Comparison of ENCODE assay signal across 8 mouse cellular contexts in genomic region chr15:11994921-11995814, GRCm38 (mm10). TPM values are rescaled to one million over a fixed set of nuclear protein-coding genes. Genes with fewer than 3 reads are reported as not detected.
DNase-seq lines count a peak whose midpoint lies in the region; ATAC-seq lines count a peak whose summit lies in the region.

No protein-coding gene starts in this region.

- peak overlapping the region; percentile 83 for H3K4me3 ChIP-seq in embryonic facial prominence, embryonic 10.5 days
- peak overlapping the region; percentile 96 for H3K4me3 ChIP-seq in heart, embryonic 10.5 days
- H3K4me3 ChIP-seq in kidney, embryonic 14.5 days (ENCODE audit: low read length) = peak overlapping the region; percentile 100

- DNase-seq in CD4-positive, CD25-positive, alpha-beta regulatory T cell, adult 2 months (ENCODE audit: low read depth, low spot score) = peak; percentile 74
- DNase-seq in adipocyte (ENCODE audit: low spot score) = peak; percentile 57
- peak; percentile 84 for DNase-seq in embryonic facial prominence, embryonic 10.5 days (ENCODE audit: low spot score)
- DNase-seq in heart, embryonic 10.5 days (ENCODE audit: low spot score) = peak; percentile 89
- peak; percentile 65 for DNase-seq in lung, postnatal 36 days
- peak; percentile 85 for DNase-seq in retina, postnatal 1 day
- DNase-seq in left cerebral cortex, postnatal 36 days (ENCODE audit: low spot score in 2 of 2) = no peak

- H3K27ac ChIP-seq in embryonic facial prominence, embryonic 10.5 days (replicated peaks) = peak overlapping the region; percentile 94
- peak overlapping the region; percentile 97 for H3K27ac ChIP-seq in heart, embryonic 10.5 days
- peak overlapping the region; percentile 90 for H3K27ac ChIP-seq in kidney, embryonic 14.5 days (ENCODE audit: low read depth, low read length)

- under 1% methylated on average over 71 of the region's 71 CpGs for WGBS in embryonic facial prominence, embryonic 10.5 days
- 1% methylated on average over 71 of the region's 71 CpGs for WGBS in heart, embryonic 10.5 days
- WGBS in kidney, embryonic 14.5 days = under 1% methylated on average over 59 of the region's 71 CpGs

- H3K36me3 ChIP-seq in embryonic facial prominence, embryonic 10.5 days (replicated peaks) = peaks cover 34% of the 10 kb centered on the region
- H3K36me3 ChIP-seq in heart, embryonic 10.5 days = peaks cover 35% of the 10 kb centered on the region
- H3K36me3 ChIP-seq in kidney, embryonic 14.5 days (ENCODE audit: control insufficient read depth, insufficient read depth, low read length) = peaks cover 33% of the 10 kb centered on the region

- no peaks in the 10 kb centered on the region for H3K27me3 ChIP-seq in embryonic facial prominence, embryonic 10.5 days (replicated peaks; ENCODE audit: low read depth, poor library complexity, severe bottlenecking)
- no peaks in the 10 kb centered on the region for H3K27me3 ChIP-seq in heart, embryonic 10.5 days (ENCODE audit: insufficient read depth, poor library complexity, severe bottlenecking)
- no peaks in the 10 kb centered on the region for H3K27me3 ChIP-seq in kidney, embryonic 14.5 days (ENCODE audit: control insufficient read depth, insufficient read depth, low read length)

- ATAC-seq in kidney, embryonic 14.5 days (ENCODE audit: low FRiP score, low TSS enrichment) = peak; percentile 87

- intact Hi-C loops in left cerebral cortex, postnatal 36 days (cut with DNase I) = loop anchor here (2.0 to 5.0 kb wide), 3 partner anchors 42 to 122 kb away; partner anchors contain the start of gene Zfr

- no peaks in the 10 kb centered on the region for H3K9me3 ChIP-seq in embryonic facial prominence, embryonic 10.5 days
- no peaks in the 10 kb centered on the region for H3K9me3 ChIP-seq in heart, embryonic 10.5 days
- H3K9me3 ChIP-seq in kidney, embryonic 14.5 days (ENCODE audit: control insufficient read depth, low read length) = no peaks in the 10 kb centered on the region

- peak overlapping the region; percentile 67 for H3K4me2 ChIP-seq in kidney, embryonic 14.5 days (replicated peaks; ENCODE audit: low read depth, low read length)

- peak overlapping the region; percentile 98 for H3K9ac ChIP-seq in kidney, embryonic 14.5 days (ENCODE audit: low read depth, low read length)

- H3K4me1 ChIP-seq in embryonic facial prominence, embryonic 10.5 days = peaks cover 16% of the 10 kb centered on the region
- peaks cover 7% of the 10 kb centered on the region; the same call in 1 of the 2 replicates for H3K4me1 ChIP-seq in heart, embryonic 10.5 days
- peaks cover 7% of the 10 kb centered on the region for H3K4me1 ChIP-seq in kidney, embryonic 14.5 days (ENCODE audit: control insufficient read depth, insufficient read depth, low read length)

RNA-seq across cellular contexts. Expression of gene Sub1, which starts 1.6 kb away (rescaled TPM):
- 772 and 811 TPM in 2 replicates for polyA plus RNA-seq in embryonic facial prominence, embryonic 10.5 days (2016; fragmentation: Nextera tagmentation; extraction: Ambion mirVana)
- 627 and 739 TPM in 2 replicates for polyA plus RNA-seq in heart, embryonic 10.5 days (2016; fragmentation: Nextera tagmentation; extraction: Ambion mirVana)
- 790 and 1,118 TPM in 2 replicates for polyA plus RNA-seq in kidney, embryonic 14.5 days (2014; fragmentation: Nextera tagmentation; extraction: Ambion mirVana)
- 100 to 1,000 TPM; 295 to 303 TPM for total RNA-seq in left cerebral cortex, postnatal 36 days (2021)

Comparison
In these comparisons a context has a peak if more than half of its experiments do, and no peak if none do; other contexts are left out.
1. DNase-seq: peak in CD4-positive, CD25-positive, alpha-beta regulatory T cell, adult 2 months (single experiment), adipocyte (single experiment), embryonic facial prominence, embryonic 10.5 days (single experiment), heart, embryonic 10.5 days (single experiment), lung, postnatal 36 days (single experiment) and retina, postnatal 1 day (single experiment); none in left cerebral cortex, postnatal 36 days (0 of 2).
2. Peak in every context shown above with its lines, with median percentiles within 50 percentile points of each other: H3K27ac ChIP-seq and H3K4me3 ChIP-seq.